Mouse (Mus musculus) kidney, adult 8-10 months (tissue): ENCODE measurements at regions not wholly inside any gene's neighbourhood (a gene's known extent, or its start where the extent isn't known, plus 50 kb on each side); places are given as distances from the start of the nearest gene placed in this dataset.

Source experiments
- DNase-seq, 2 experiments: peaks; one replicate each; pipeline ENCODE4 v3.0.0; 2022

GRCm38 (mm10) chr8:64336546-64336945 lies 130.5 kb upstream of the Tll1 start:
- DNase-seq: no peak

GRCm38 (mm10) chr8:64335495-64335894 lies 129.4 kb upstream of the Tll1 start:
- no peak for DNase-seq

- no peak for DNase-seq
Measured at GRCm38 (mm10) chr8:64323985-64324384, 117.9 kb upstream of the Tll1 start.

DNA sequence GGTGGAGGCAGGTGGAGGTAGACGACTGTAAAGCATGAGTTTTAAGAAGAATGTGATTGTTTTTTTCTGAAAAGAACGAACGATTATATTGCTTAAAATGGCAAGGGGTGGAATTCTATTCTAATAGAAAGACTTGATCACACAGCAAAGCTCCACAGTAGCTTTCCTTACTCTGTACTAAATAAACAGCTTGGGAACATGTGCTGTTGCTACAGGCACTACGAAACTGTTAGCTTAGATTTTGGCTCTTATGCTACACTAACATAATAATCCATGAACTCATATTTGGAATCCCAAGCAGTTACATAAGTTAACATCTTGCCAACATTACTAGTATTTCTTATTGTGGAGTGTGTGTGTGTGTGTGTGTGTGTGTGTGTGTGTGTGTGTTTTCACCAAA lies 114.3 kb upstream of the Tll1 start:
- no peak for DNase-seq

GRCm38 (mm10) chr8:64319220-64319820 lies 113.2 kb upstream of the Tll1 start:
- DNase-seq: no peak

GRCm38 (mm10) chr8:64318524-64319219 lies 112.6 kb upstream of the Tll1 start:
- peak; percentile 6 to 11 for DNase-seq

GRCm38 (mm10) chr8:64317815-64318214 lies 111.7 kb upstream of the Tll1 start:
- DNase-seq: no peak

- no peak for DNase-seq
Measured at GRCm38 (mm10) chr8:64307995-64308394, 101.9 kb upstream of the Tll1 start.

- no peak for DNase-seq
Measured at GRCm38 (mm10) chr8:64282806-64283205, 76.7 kb upstream of the Tll1 start.

GRCm38 (mm10) chr8:64281598-64281997 lies 75.5 kb upstream of the Tll1 start:
- DNase-seq: no peak

- no peak for DNase-seq
Measured at GRCm38 (mm10) chr8:64280391-64280790, 74.3 kb upstream of the Tll1 start.

DNA sequence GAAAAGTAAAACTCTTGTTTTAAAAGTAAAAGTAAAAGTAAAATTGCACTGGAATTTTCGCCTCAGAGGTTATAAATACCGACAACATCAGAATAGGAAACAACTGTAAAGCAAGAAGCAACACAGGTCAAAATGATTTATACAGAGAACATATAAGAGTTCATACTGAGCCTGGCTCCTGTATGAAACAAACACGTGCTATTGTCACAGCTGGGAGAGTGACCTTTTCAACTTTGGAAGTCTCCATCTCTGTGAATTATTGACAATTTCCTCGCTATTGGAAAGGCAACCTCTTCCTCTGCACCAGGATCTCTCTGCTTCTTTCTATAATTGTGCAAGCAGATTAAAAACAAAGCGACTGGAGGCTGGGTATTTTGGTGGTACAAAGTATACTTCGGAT lies 70.0 kb upstream of the Tll1 start:
- peak; percentile 30 to 41 for DNase-seq

DNA sequence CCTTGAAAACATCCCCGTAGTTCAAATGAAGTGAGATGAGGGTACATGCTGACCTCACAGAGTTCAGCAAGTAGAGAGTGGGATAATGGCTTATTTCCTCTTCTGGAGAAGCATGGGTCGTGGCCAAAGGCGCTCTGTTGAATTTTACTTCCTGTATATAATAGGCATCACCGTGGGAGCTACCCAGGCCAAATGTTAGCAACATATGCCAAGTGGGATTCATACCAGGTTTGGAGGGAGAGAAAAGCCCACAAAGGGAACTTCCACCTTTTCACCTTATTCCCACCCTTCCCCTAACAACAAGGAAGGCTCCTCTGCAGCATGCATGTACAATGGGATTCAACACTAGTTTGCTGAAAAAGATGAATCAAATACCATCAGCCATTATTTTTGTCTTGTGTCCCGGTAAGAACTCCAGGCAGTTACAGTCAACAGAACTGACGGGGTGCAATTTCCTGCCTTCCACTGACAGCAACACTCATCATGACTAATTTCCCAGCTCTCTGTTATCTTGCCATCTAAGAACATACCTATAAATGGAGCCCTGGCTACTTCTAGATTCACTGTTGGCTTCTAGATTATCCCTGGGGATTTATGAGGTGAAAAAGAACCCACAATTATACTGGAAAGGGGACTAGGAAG lies 59.4 kb upstream of the Tll1 start:
- peak; percentile 5 to 24 for DNase-seq
